Mouse (Mus musculus) forebrain, embryonic 15.5 days (tissue): ENCODE results near the gene Bcl7b. TPM values are rescaled to one million over a fixed set of nuclear protein-coding genes. Genes with fewer than 3 reads are reported as not detected.

Experiments
- ATAC-seq: fragments of 200-750 bp; cut with Nextera tagmentation; replicated peaks from 2 replicates; pipeline ENCODE4 v1.8.0; 2017; ENCODE audit warnings: mild to moderate bottlenecking, moderate TSS enrichment, moderate library complexity
- H3K27ac ChIP-seq: fragments of 300-500 bp; sonication (generic); replicated peaks from 2 replicates; pipeline ENCODE4 v1.5.1; 2015; ENCODE audit warnings: mild to moderate bottlenecking, inconsistent platforms
- H3K27me3 ChIP-seq: fragments of 300-500 bp; sonication (generic); 2 replicates; pipeline ENCODE4 v1.6.1; 2015; ENCODE audit warnings: inconsistent platforms
- H3K36me3 ChIP-seq: fragments of 300-500 bp; sonication (generic); 2 replicates; pipeline ENCODE4 v1.6.1; 2015; ENCODE audit warnings: mild to moderate bottlenecking, inconsistent platforms
- H3K4me1 ChIP-seq: fragments of 300-500 bp; sonication (generic); 2 replicates; pipeline ENCODE4 v1.6.1; 2015; ENCODE audit warnings: inconsistent platforms
- H3K4me2 ChIP-seq: fragments of 300-500 bp; sonication (generic); replicated peaks from 2 replicates; pipeline ENCODE4 v1.6.1; 2015; ENCODE audit warnings: mild to moderate bottlenecking, inconsistent platforms
- H3K4me3 ChIP-seq: fragments of 300-500 bp; sonication (generic); 2 replicates; pipeline ENCODE4 v1.5.1; 2015; ENCODE audit warnings: mild to moderate bottlenecking, inconsistent platforms
- H3K9ac ChIP-seq: fragments of 300-500 bp; sonication (generic); replicated peaks from 2 replicates; pipeline ENCODE4 v1.6.1; 2015; ENCODE audit warnings: mild to moderate bottlenecking, inconsistent platforms
- H3K9me3 ChIP-seq: fragments of 300-500 bp; sonication (generic); 2 replicates; pipeline ENCODE4 v1.6.1; 2016; ENCODE audit warnings: inconsistent platforms
- WGBS: fragments of 180-500 bp; shearing (Covaris S2); methylation state at CpG from one replicate; pipeline ENCODE4 v1.1.7; 2015; ENCODE audit warnings: mixed read lengths; 5-methylcytosine and 5-hydroxymethylcytosine counted together
- polyA plus RNA-seq: library from polyadenylated mRNA; unstranded; fragments of >200 nt; fragmentation: Nextera tagmentation; extraction: Ambion mirVana; gene quantifications from 2 replicates; pipeline ENCODE4 v1.2.1, GENCODE M21; 2015

Bcl7b gene
- polyA plus RNA-seq, 1 experiment from 2014 or later, result 52.9 TPM

DNA sequence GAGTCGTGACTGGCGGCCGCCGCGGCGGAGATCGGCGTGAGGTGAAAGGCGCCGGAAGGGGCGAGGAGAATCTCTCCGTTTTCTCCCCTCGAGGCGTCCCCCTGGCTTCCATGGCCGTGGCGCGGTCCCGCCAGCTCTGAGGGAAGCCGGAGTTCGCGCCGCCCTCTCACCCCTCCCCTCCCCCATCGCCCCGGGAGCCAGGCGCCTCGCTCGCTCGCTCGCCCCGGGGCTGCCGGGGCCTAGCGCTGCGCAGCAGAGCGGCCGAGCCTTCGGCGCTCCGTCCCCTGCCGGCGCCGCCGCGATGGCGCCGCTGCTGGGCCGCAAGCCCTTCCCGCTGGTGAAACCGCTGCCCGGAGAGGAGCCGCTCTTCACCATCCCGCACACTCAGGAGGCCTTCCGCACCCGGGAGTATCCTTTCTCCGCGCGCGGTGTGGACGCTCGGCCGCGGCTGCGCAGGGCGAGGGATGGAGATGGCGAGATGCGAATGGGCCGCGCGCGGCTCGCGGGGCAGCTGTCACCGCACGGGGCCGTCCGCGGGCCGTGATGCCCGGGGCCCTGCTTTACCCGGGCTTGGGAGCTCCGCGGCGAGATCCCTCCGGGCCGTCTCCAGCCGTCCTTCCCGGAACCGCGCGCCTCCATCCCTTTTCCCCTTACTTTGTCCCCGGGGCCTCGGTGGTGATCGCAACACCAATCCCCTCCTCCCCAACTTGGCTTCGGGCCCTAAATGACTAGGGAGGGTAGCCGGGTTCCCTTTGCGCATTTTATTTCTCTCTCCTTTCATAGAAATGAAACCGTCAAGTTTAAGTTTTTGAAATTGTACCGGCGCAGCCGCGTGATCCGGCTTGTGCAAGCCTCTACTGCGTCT is 19.5 kb downstream of the Bcl7b start:
- H3K4me2 ChIP-seq, result peak overlapping the region; percentile 84
- peaks cover 43% of the 10 kb centered on the region for H3K4me1 ChIP-seq
- under 1% methylated on average over 100 of the region's 102 CpGs for WGBS
- peak; percentile 69 for ATAC-seq
- peak overlapping the region; percentile 91 for H3K9ac ChIP-seq
- no peaks in the 10 kb centered on the region for H3K9me3 ChIP-seq
- peak overlapping the region; percentile 96 for H3K27ac ChIP-seq
- H3K27me3 ChIP-seq, result no peaks in the 10 kb centered on the region
- peak overlapping the region; percentile 75 for H3K4me3 ChIP-seq
- H3K36me3 ChIP-seq, result peaks cover 7% of the 10 kb centered on the region

GRCm38 (mm10) chr5:135188214-135188554 is 20.1 kb downstream of the Bcl7b start:
- Histone ChIP-seq H3K27ac (peak overlapping the region; percentile 96; the same call in 1 of the 2 replicates), H3K9me3 (no peaks in the 10 kb centered on the region), H3K27me3 (no peaks in the 10 kb centered on the region), H3K4me3 (peak overlapping the region; percentile 75), H3K4me2 (peak overlapping the region; percentile 84), H3K4me1 (peaks cover 50% of the 10 kb centered on the region), H3K36me3 (peaks cover 4% of the 10 kb centered on the region), H3K9ac (peak overlapping the region; percentile 91)
- 1% methylated on average over 8 of the region's 8 CpGs for WGBS
- ATAC-seq, result no peak

GRCm38 (mm10) chr5:135189281-135190022 is 21.4 kb downstream of the Bcl7b start:
- Histone ChIP-seq H3K4me2 (peak overlapping the region; percentile 84), H3K9ac (peak overlapping the region; percentile 91), H3K27ac (no peak overlapping the region), H3K4me1 (peaks cover 54% of the 10 kb centered on the region), H3K36me3 (peaks cover 4% of the 10 kb centered on the region; the same call in 1 of the 2 replicates), H3K4me3 (peak overlapping the region; percentile 75), H3K9me3 (no peaks in the 10 kb centered on the region), H3K27me3 (no peaks in the 10 kb centered on the region)
- no peak for ATAC-seq
- WGBS, result 84% methylated on average over 2 of the region's 2 CpGs

DNA sequence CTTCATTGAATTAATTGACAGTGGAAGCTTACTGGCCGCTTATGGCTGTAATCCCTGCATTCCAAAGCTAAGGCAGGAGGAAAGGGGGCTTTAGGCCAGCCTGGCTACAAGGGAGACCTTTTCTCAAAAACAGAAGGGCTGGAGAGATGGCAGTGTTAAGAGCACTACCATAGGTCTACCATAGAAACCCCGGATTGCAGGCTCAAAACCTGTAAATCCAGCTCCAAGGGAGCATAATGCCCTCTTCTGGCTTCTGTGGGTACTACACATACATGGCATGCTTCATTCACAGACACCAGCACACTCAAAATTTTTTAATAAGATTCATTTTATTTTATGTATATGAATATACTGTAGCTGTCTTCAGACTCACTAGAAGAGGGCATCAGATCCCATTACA is 23.5 kb downstream of the Bcl7b start:
- Histone ChIP-seq H3K27me3 (no peaks in the 10 kb centered on the region), H3K4me1 (peaks cover 56% of the 10 kb centered on the region), H3K27ac (no peak overlapping the region), H3K4me3 (no peak overlapping the region), H3K9me3 (no peaks in the 10 kb centered on the region), H3K36me3 (0 out of 2 replicates have a peak, but pooled peaks cover 4% of the 10 kb centered on the region), H3K4me2 (no peak overlapping the region), H3K9ac (no peak overlapping the region)
- no peak for ATAC-seq
- WGBS, result 28% methylated on average over 2 of the region's 2 CpGs

GRCm38 (mm10) chr5:135192431-135192830 is 24.3 kb downstream of the Bcl7b start:
- 94% methylated on average over 1 of the region's 1 CpGs for WGBS
- Histone ChIP-seq H3K4me3 (no peak overlapping the region), H3K27me3 (no peaks in the 10 kb centered on the region), H3K27ac (no peak overlapping the region), H3K9ac (no peak overlapping the region), H3K9me3 (no peaks in the 10 kb centered on the region), H3K4me1 (peaks cover 56% of the 10 kb centered on the region), H3K4me2 (no peak overlapping the region), H3K36me3 (0 out of 2 replicates have a peak, but pooled peaks cover 4% of the 10 kb centered on the region)
- no peak for ATAC-seq

- H3K27ac ChIP-seq, result no peak overlapping the region
- no peak overlapping the region for H3K9ac ChIP-seq
- peaks cover 27% of the 10 kb centered on the region for H3K4me1 ChIP-seq
- H3K4me3 ChIP-seq, result no peak overlapping the region
- WGBS, result 82% methylated on average over 6 of the region's 6 CpGs
- H3K36me3 ChIP-seq, result peaks cover 25% of the 10 kb centered on the region
- H3K4me2 ChIP-seq, result no peak overlapping the region
- no peaks in the 10 kb centered on the region for H3K27me3 ChIP-seq
- no peaks in the 10 kb centered on the region for H3K9me3 ChIP-seq
- no peak for ATAC-seq
These were observed 28.3 kb downstream of the Bcl7b start for GRCm38 (mm10) chr5:135196367-135196766.

DNA sequence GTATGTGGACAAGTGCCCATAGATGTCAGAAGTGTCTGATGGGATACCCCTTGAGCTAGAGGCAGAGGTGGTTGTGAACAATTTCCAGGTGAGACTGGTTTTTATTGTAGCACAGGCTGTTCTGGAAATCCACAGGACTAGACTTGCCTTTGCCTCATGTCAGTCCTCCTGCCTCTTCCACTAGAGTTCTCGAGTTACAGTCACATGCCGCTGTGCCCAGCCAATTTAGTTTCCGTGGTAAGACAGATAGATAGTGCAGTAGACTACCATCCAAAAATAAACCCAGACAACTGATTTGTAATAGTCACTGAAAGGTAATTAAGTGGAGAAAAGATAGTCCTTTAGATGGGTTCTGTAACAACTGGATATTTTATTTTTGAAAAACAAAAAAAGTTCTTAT is 34.7 kb downstream of the Bcl7b start:
- H3K36me3 ChIP-seq, result peaks cover 54% of the 10 kb centered on the region
- no peak overlapping the region for H3K4me3 ChIP-seq
- no peak overlapping the region for H3K9ac ChIP-seq
- no peaks in the 10 kb centered on the region for H3K27me3 ChIP-seq
- no peak for ATAC-seq
- no peak overlapping the region for H3K4me2 ChIP-seq
- H3K9me3 ChIP-seq, result no peaks in the 10 kb centered on the region
- H3K27ac ChIP-seq, result no peak overlapping the region
- H3K4me1 ChIP-seq, result no peaks in the 10 kb centered on the region
- 84% methylated on average over 3 of the region's 3 CpGs for WGBS

DNA sequence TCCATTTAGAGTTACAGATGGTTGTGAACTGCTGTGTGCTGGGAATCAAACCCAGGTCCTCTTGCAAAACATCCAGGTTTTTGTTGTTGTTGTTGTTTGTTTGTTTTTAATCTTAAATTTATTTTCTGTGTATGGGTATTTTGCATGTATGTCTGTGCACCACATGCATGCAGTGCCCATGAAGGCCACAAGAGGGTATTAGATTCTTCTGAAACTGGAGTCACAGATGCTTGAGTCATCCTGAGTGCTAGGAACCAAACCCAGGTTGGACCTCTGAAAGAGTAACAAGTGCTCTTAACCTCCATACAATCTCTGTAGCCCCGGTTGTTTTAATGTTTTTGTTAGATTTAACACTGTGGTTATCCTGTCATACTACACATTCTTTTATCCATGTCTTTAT is 40.1 kb downstream of the Bcl7b start:
- peaks cover 75% of the 10 kb centered on the region for H3K36me3 ChIP-seq
- H3K4me2 ChIP-seq, result no peak overlapping the region
- H3K27ac ChIP-seq, result no peak overlapping the region
- no peaks in the 10 kb centered on the region for H3K27me3 ChIP-seq
- H3K9me3 ChIP-seq, result no peaks in the 10 kb centered on the region
- no peaks in the 10 kb centered on the region for H3K4me1 ChIP-seq
- H3K9ac ChIP-seq, result no peak overlapping the region
- ATAC-seq, result no peak
- 93% methylated on average over 1 of the region's 1 CpGs for WGBS
- H3K4me3 ChIP-seq, result no peak overlapping the region

- WGBS, result 88% methylated on average over 6 of the region's 6 CpGs
- Histone ChIP-seq H3K36me3 (peaks cover 87% of the 10 kb centered on the region), H3K4me2 (no peak overlapping the region), H3K9me3 (no peaks in the 10 kb centered on the region), H3K27ac (no peak overlapping the region), H3K4me3 (no peak overlapping the region), H3K27me3 (no peaks in the 10 kb centered on the region), H3K9ac (no peak overlapping the region), H3K4me1 (no peaks in the 10 kb centered on the region)
- no peak for ATAC-seq
These were observed 48.8 kb downstream of the Bcl7b start for GRCm38 (mm10) chr5:135216871-135217270.

DNA sequence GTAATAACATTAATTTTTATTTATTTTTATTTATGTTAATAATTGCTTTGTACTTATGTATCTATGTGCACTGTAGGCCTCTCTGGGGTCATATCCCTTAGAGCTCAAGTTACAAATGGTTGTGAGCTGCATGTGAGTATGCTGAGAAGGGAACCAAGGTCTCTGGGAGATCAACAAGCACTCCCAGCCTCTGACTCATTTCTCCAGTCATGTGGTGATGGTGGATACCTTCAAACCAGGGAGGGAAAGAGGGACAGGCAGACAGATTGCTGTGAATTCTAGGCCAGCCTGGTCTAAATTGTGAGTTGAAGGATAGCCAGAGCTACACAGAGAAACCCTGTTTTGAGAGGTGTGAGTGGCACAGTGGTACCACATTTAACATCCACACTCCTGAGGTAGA is 52.9 kb downstream of the Bcl7b start:
- no peaks in the 10 kb centered on the region for H3K4me1 ChIP-seq

DNA sequence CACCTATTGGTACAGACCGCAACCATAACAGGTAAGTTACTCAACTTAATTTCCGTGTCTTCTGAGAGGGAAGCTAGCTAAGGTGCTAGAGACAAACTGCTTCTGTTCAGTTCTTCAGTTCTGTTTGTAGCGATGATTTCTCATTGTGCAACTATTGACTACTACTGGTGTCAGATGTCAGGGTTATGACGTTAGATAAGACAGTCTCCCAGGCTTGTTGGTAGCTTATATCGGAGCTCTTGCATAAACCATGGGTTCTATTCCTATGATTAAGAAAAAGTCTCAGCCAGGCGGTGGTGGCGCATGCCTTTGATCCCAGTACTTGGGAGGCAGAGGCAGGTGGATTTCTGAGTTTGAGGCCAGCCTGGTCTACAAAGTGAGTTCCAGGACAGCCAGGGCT is 54.0 kb downstream of the Bcl7b start:
- Histone ChIP-seq H3K36me3 (peaks cover 85% of the 10 kb centered on the region), H3K4me3 (no peak overlapping the region), H3K4me2 (no peak overlapping the region), H3K27ac (no peak overlapping the region), H3K9ac (no peak overlapping the region), H3K9me3 (no peaks in the 10 kb centered on the region), H3K4me1 (no peaks in the 10 kb centered on the region), H3K27me3 (no peaks in the 10 kb centered on the region)
- ATAC-seq, result no peak
- 94% methylated on average over 7 of the region's 7 CpGs for WGBS

More for the DNA sequence above, 52.9 kb downstream of the Bcl7b start:
- Histone ChIP-seq H3K4me3 (no peak overlapping the region), H3K27me3 (no peaks in the 10 kb centered on the region), H3K9ac (no peak overlapping the region), H3K9me3 (no peaks in the 10 kb centered on the region), H3K4me2 (no peak overlapping the region), H3K27ac (no peak overlapping the region), H3K36me3 (peaks cover 89% of the 10 kb centered on the region)
- no peak for ATAC-seq

- Histone ChIP-seq H3K4me2 (no peak overlapping the region), H3K36me3 (peaks cover 83% of the 10 kb centered on the region), H3K4me1 (no peaks in the 10 kb centered on the region), H3K27ac (no peak overlapping the region), H3K9ac (no peak overlapping the region), H3K9me3 (no peaks in the 10 kb centered on the region), H3K4me3 (no peak overlapping the region), H3K27me3 (no peaks in the 10 kb centered on the region)
- no peak for ATAC-seq
- 98% methylated on average over 3 of the region's 3 CpGs for WGBS
These were observed 56.1 kb downstream of the Bcl7b start for GRCm38 (mm10) chr5:135224169-135224568.
